Mouse (Mus musculus) heart, embryonic 12.5 days (tissue): Measurements from ENCODE around the gene Cd44. TPM values are rescaled to one million over a fixed set of nuclear protein-coding genes. Genes with fewer than 3 reads are reported as not detected.

ENCODE experiments used
- ATAC-seq: fragments of 200-750 bp; cut with Nextera tagmentation; 2 replicates; pipeline ENCODE4 v1.8.0; 2017; ENCODE audit warnings: moderate TSS enrichment, moderate library complexity; ENCODE audit not compliant: insufficient number of reproducible peaks, low FRiP score
- H3K27ac ChIP-seq: fragments of 300-500 bp; sonication (generic); 2 replicates; pipeline ENCODE4 v1.5.1; 2016; ENCODE audit warnings: mild to moderate bottlenecking, moderate library complexity; ENCODE audit not compliant: poor library complexity, severe bottlenecking
- H3K27me3 ChIP-seq: fragments of 300-500 bp; sonication (generic); replicated peaks from 2 replicates; pipeline ENCODE4 v1.6.1; 2016; ENCODE audit warnings: mild to moderate bottlenecking, moderate library complexity
- H3K36me3 ChIP-seq: fragments of 300-500 bp; sonication (generic); 2 replicates; pipeline ENCODE4 v1.6.1; 2016; ENCODE audit warnings: mild to moderate bottlenecking, moderate library complexity
- H3K4me1 ChIP-seq: fragments of 300-500 bp; sonication (generic); replicated peaks from 2 replicates; pipeline ENCODE4 v1.6.1; 2016; ENCODE audit warnings: mild to moderate bottlenecking
- H3K4me2 ChIP-seq: fragments of 300-500 bp; sonication (generic); 2 replicates; pipeline ENCODE4 v1.6.1; 2016; ENCODE audit warnings: mild to moderate bottlenecking, moderate library complexity
- H3K4me3 ChIP-seq: fragments of 300-500 bp; sonication (generic); 2 replicates; pipeline ENCODE4 v1.5.1; 2016; ENCODE audit warnings: mild to moderate bottlenecking
- H3K9ac ChIP-seq: fragments of 300-500 bp; sonication (generic); 2 replicates; pipeline ENCODE4 v1.6.1; 2016; ENCODE audit warnings: mild to moderate bottlenecking, moderate library complexity
- H3K9me3 ChIP-seq: fragments of 300-500 bp; sonication (generic); replicated peaks from 2 replicates; pipeline ENCODE4 v1.6.1; 2016; ENCODE audit warnings: mild to moderate bottlenecking, moderate library complexity
- WGBS: fragments of 180-500 bp; shearing (Covaris S2); methylation state at CpG from one replicate; pipeline ENCODE4 v1.1.7; 2016; 5-methylcytosine and 5-hydroxymethylcytosine counted together
- polyA plus RNA-seq: library from polyadenylated mRNA; unstranded; fragments of >200 nt; fragmentation: Nextera tagmentation; extraction: Ambion mirVana; gene quantifications from 2 replicates; pipeline ENCODE4 v1.2.1, GENCODE M21; 2016

Gene Cd44
- polyA plus RNA-seq, 1 experiment from 2014 or later = 30.2 TPM

- Histone ChIP-seq H3K4me3 (no peak overlapping the region), H3K4me2 (no peak overlapping the region), H3K27me3 (no peaks in the 10 kb centered on the region), H3K4me1 (no peaks in the 10 kb centered on the region), H3K36me3 (peaks cover 39% of the 10 kb centered on the region), H3K9me3 (no peaks in the 10 kb centered on the region), H3K27ac (no peak overlapping the region), H3K9ac (no peak overlapping the region)
- ATAC-seq = no peak
- WGBS = 74% methylated on average over 6 of the region's 6 CpGs
Measured at GRCm38 (mm10) chr2:102815289-102815809, 86.1 kb downstream of the Cd44 start.

GRCm38 (mm10) chr2:102812756-102813155, 88.7 kb downstream of the Cd44 start:
- ATAC-seq = no peak

DNA sequence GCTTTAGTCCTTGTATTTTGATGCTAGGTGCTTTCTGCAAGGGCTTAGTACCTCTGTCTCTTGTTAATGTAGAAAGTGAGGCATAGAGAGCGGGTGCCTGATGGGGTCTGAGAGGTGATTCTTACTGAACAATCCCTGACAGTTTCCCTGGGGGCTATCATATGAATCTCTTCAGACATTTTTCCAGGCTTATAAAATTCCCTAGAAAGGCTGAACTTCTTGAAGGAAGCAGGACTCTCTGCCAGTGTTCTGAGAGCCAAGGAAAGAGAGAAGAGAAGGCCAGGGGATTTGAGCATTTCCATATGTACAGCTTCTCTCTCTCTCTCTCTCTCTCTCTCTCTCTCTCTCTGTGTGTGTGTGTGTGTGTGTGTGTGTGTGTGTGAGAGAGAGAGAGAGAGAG, 92.0 kb downstream of the Cd44 start:
- Histone ChIP-seq H3K9ac (no peak overlapping the region), H3K27ac (no peak overlapping the region), H3K36me3 (peaks cover 12% of the 10 kb centered on the region), H3K4me1 (no peaks in the 10 kb centered on the region), H3K27me3 (no peaks in the 10 kb centered on the region), H3K4me2 (no peak overlapping the region), H3K4me3 (no peak overlapping the region), H3K9me3 (no peaks in the 10 kb centered on the region)
- 85% methylated on average over 1 of the region's 1 CpGs for WGBS
- no peak for ATAC-seq

More at GRCm38 (mm10) chr2:102812756-102813155, 88.7 kb downstream of the Cd44 start:
- Histone ChIP-seq H3K9ac (no peak overlapping the region), H3K4me1 (no peaks in the 10 kb centered on the region), H3K4me3 (no peak overlapping the region), H3K36me3 (peaks cover 22% of the 10 kb centered on the region), H3K27me3 (no peaks in the 10 kb centered on the region), H3K4me2 (no peak overlapping the region), H3K27ac (no peak overlapping the region), H3K9me3 (no peaks in the 10 kb centered on the region)
- 73% methylated on average over 4 of the region's 4 CpGs for WGBS

- H3K9me3 ChIP-seq = no peaks in the 10 kb centered on the region
- H3K4me2 ChIP-seq = no peak overlapping the region
- 37% methylated on average over 3 of the region's 3 CpGs for WGBS
- no peak overlapping the region for H3K27ac ChIP-seq
- no peak for ATAC-seq
- H3K27me3 ChIP-seq = no peaks in the 10 kb centered on the region
- H3K4me1 ChIP-seq = no peaks in the 10 kb centered on the region
- H3K36me3 ChIP-seq = peaks cover 5% of the 10 kb centered on the region; the same call in 1 of the 2 replicates
- no peak overlapping the region for H3K4me3 ChIP-seq
- no peak overlapping the region for H3K9ac ChIP-seq
Measured at GRCm38 (mm10) chr2:102807633-102808032, 93.8 kb downstream of the Cd44 start.

- no peaks in the 10 kb centered on the region for H3K36me3 ChIP-seq
- WGBS = 80% methylated on average over 4 of the region's 4 CpGs
- H3K4me2 ChIP-seq = no peak overlapping the region
- no peaks in the 10 kb centered on the region for H3K9me3 ChIP-seq
- no peak overlapping the region for H3K9ac ChIP-seq
- no peak overlapping the region for H3K4me3 ChIP-seq
- no peak for ATAC-seq
- no peaks in the 10 kb centered on the region for H3K4me1 ChIP-seq
- H3K27me3 ChIP-seq = no peaks in the 10 kb centered on the region
- no peak overlapping the region for H3K27ac ChIP-seq
Measured at GRCm38 (mm10) chr2:102805761-102806496, 95.5 kb downstream of the Cd44 start.

GRCm38 (mm10) chr2:102805283-102805682, 96.2 kb downstream of the Cd44 start:
- H3K27me3 ChIP-seq = no peaks in the 10 kb centered on the region
- no peaks in the 10 kb centered on the region for H3K4me1 ChIP-seq
- no peak overlapping the region for H3K4me2 ChIP-seq
- ATAC-seq = no peak
- no peak overlapping the region for H3K27ac ChIP-seq
- no peak overlapping the region for H3K4me3 ChIP-seq
- H3K9ac ChIP-seq = no peak overlapping the region
- H3K36me3 ChIP-seq = no peaks in the 10 kb centered on the region
- no peaks in the 10 kb centered on the region for H3K9me3 ChIP-seq
- 57% methylated on average over 6 of the region's 6 CpGs for WGBS

GRCm38 (mm10) chr2:102804109-102804508, 97.4 kb downstream of the Cd44 start:
- no peaks in the 10 kb centered on the region for H3K4me1 ChIP-seq
- no peak overlapping the region for H3K27ac ChIP-seq
- H3K9me3 ChIP-seq = no peaks in the 10 kb centered on the region
- H3K36me3 ChIP-seq = no peaks in the 10 kb centered on the region
- no peak overlapping the region for H3K4me3 ChIP-seq
- WGBS = 24% methylated on average over 2 of the region's 2 CpGs
- ATAC-seq = no peak
- no peak overlapping the region for H3K4me2 ChIP-seq
- no peaks in the 10 kb centered on the region for H3K27me3 ChIP-seq
- H3K9ac ChIP-seq = no peak overlapping the region

DNA sequence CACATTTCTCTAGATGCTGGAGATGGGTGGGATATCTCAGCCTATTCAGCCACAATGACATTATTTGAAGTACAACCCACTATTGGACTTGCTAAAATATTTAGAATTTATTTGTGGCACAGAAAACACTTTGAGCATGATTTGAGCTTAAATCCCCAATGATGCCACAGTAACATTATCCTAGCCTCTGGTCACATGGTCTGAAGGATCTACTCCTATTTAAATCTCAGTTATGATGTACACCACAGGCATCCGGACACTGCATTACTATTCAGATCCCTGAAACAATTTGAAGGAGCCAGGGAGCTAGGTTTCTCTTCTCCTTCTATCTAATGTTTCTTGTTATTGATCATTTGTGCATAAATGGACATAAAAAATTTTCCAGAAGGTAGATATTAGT, 99.6 kb downstream of the Cd44 start:
- H3K27me3 ChIP-seq = no peaks in the 10 kb centered on the region
- H3K4me2 ChIP-seq = no peak overlapping the region
- no peak overlapping the region for H3K4me3 ChIP-seq
- H3K4me1 ChIP-seq = no peaks in the 10 kb centered on the region
- ATAC-seq = no peak
- WGBS = 76% methylated on average over 1 of the region's 1 CpGs
- no peaks in the 10 kb centered on the region for H3K36me3 ChIP-seq
- H3K27ac ChIP-seq = no peak overlapping the region
- no peaks in the 10 kb centered on the region for H3K9me3 ChIP-seq
- H3K9ac ChIP-seq = no peak overlapping the region

- no peak overlapping the region for H3K4me2 ChIP-seq
- H3K27me3 ChIP-seq = no peaks in the 10 kb centered on the region
- H3K27ac ChIP-seq = no peak overlapping the region
- H3K9ac ChIP-seq = no peak overlapping the region
- no peaks in the 10 kb centered on the region for H3K9me3 ChIP-seq
- WGBS = 61% methylated on average over 2 of the region's 2 CpGs
- ATAC-seq = no peak
- no peaks in the 10 kb centered on the region for H3K36me3 ChIP-seq
- no peak overlapping the region for H3K4me3 ChIP-seq
- H3K4me1 ChIP-seq = no peaks in the 10 kb centered on the region
Measured at GRCm38 (mm10) chr2:102798149-102798548, 103.3 kb downstream of the Cd44 start.

DNA sequence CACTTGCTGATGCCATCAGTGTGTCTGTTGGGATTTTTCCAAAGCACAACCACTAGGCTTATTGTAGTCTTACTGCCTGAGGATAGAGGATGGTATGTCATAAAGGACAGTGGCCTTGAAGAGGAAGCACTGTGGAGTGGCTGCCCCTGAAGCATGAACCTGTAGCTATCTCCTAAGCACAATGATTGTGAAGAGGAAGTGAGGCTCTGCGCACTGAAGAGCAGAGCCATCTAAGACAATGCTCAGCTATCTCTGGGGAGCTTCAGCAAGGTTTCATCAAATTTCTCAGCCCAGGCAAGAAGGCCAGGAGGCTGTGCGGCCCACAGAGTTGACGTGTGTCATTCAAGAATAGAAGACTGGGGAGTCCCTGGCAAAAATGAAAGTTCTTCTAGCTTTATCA, 106.4 kb downstream of the Cd44 start:
- H3K4me3 ChIP-seq = no peak overlapping the region
- no peak overlapping the region for H3K9ac ChIP-seq
- ATAC-seq = no peak
- no peak overlapping the region for H3K4me2 ChIP-seq
- H3K4me1 ChIP-seq = no peaks in the 10 kb centered on the region
- no peak overlapping the region for H3K27ac ChIP-seq
- no peaks in the 10 kb centered on the region for H3K27me3 ChIP-seq
- WGBS = 68% methylated on average over 3 of the region's 3 CpGs
- no peaks in the 10 kb centered on the region for H3K9me3 ChIP-seq
- no peaks in the 10 kb centered on the region for H3K36me3 ChIP-seq

GRCm38 (mm10) chr2:102792804-102793203, 108.7 kb downstream of the Cd44 start:
- no peak for ATAC-seq
- H3K9me3 ChIP-seq = no peaks in the 10 kb centered on the region
- H3K4me3 ChIP-seq = no peak overlapping the region
- WGBS = 90% methylated on average over 6 of the region's 6 CpGs
- H3K4me2 ChIP-seq = no peak overlapping the region
- H3K27me3 ChIP-seq = no peaks in the 10 kb centered on the region
- H3K36me3 ChIP-seq = no peaks in the 10 kb centered on the region
- no peaks in the 10 kb centered on the region for H3K4me1 ChIP-seq
- no peak overlapping the region for H3K27ac ChIP-seq
- H3K9ac ChIP-seq = no peak overlapping the region

- Histone ChIP-seq H3K27ac (no peak overlapping the region), H3K9me3 (no peaks in the 10 kb centered on the region), H3K9ac (no peak overlapping the region), H3K4me1 (no peaks in the 10 kb centered on the region), H3K4me3 (no peak overlapping the region), H3K36me3 (no peaks in the 10 kb centered on the region), H3K4me2 (no peak overlapping the region), H3K27me3 (no peaks in the 10 kb centered on the region)
- no peak for ATAC-seq
- 75% methylated on average over 2 of the region's 2 CpGs for WGBS
Measured at GRCm38 (mm10) chr2:102791641-102792040, 109.8 kb downstream of the Cd44 start.
